Mouse (Mus musculus) ZHBTc4 (cell line): Measurements from ENCODE around the gene Rdh13.
"Not testable (repeated sequence)": the region's sequence is repeated elsewhere in the genome, so short reads cannot be mapped to it uniquely, and the experiment has no call there.

Source experiments
- DNase-seq: peaks from one replicate; pipeline ENCODE4 v3.0.0-alpha.2; 2011; ENCODE audit warnings: low read depth, low spot score

Gene Rdh13

GRCm38 (mm10) chr7:4437721-4438120 is 7.7 kb downstream of the Rdh13 start:
- no peak for DNase-seq

GRCm38 (mm10) chr7:4432026-4432425 is 13.4 kb downstream of the Rdh13 start:
- no peak for DNase-seq

GRCm38 (mm10) chr7:4431548-4431947 is 13.9 kb downstream of the Rdh13 start:
- DNase-seq = peak; percentile 87

GRCm38 (mm10) chr7:4430246-4430844 is 15.1 kb downstream of the Rdh13 start:
- no peak for DNase-seq

- DNase-seq = peak; percentile 95
These were observed 18.1 kb downstream of the Rdh13 start for GRCm38 (mm10) chr7:4427161-4427912.

- no peak for DNase-seq
These were observed 25.2 kb downstream of the Rdh13 start for GRCm38 (mm10) chr7:4420230-4420629.

- no peak for DNase-seq
These were observed 25.8 kb downstream of the Rdh13 start for GRCm38 (mm10) chr7:4419681-4420080.

GRCm38 (mm10) chr7:4412406-4412805 is 33.0 kb downstream of the Rdh13 start:
- DNase-seq = not testable (repeated sequence)

GRCm38 (mm10) chr7:4397730-4398129 is 47.7 kb downstream of the Rdh13 start, which contains the start of gene Gp6:
Gp6 (minus strand) TSS chr7:4397744.
- DNase-seq = no peak
